Mouse (Mus musculus) G1E (cell line): ENCODE data around the gene Prpsap2.

Source experiments
- CTCF ChIP-seq: IDR thresholded peaks from 2 replicates; pipeline ENCODE4 v1.5.1; 2012; ENCODE audit warnings: low read depth, low read length, inconsistent platforms, mixed read lengths
- GATA1 ChIP-seq: IDR thresholded peaks from 2 replicates; pipeline ENCODE4 v1.6.1; 2012; ENCODE audit warnings: borderline replicate concordance, low read length, inconsistent platforms, mixed read lengths
- POLR2AphosphoS5 ChIP-seq: IDR thresholded peaks from 2 replicates; pipeline ENCODE4 v1.6.1; 2012; ENCODE audit warnings: low read depth, low read length, inconsistent platforms; ENCODE audit not compliant: insufficient replicate concordance
- TAL1 ChIP-seq: conservative IDR thresholded peaks from 2 replicates; pipeline ENCODE4 v1.6.1; 2012; ENCODE audit warnings: low read depth, low read length, inconsistent platforms, mixed read lengths

DNA sequence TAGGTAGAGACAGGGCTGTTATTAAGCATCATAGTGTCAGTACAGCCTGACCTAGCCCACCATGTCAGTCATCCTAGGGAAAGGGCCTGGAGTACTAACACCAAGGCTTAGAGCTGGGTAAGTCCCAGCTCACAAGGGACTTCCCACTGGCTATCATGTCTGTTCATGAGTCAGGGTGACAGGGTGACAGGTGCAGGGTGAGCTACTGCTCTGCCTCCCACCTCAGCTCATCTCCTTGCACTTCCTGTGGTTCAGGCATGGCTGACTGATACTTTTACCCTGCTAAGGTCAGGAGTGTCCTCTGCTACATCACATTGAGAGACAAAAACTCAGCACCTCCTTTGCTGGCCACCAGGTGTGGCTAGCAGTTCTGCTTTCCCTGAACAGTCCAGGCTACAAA lies 63.0 kb downstream of the Prpsap2 start:
- TF ChIP-seq CTCF (no peak), GATA1 (no peak), TAL1 (no peak), POLR2AphosphoS5 (no peak)
